ENCODE assay signal across 17 mouse cellular contexts in the genomic region with DNA sequence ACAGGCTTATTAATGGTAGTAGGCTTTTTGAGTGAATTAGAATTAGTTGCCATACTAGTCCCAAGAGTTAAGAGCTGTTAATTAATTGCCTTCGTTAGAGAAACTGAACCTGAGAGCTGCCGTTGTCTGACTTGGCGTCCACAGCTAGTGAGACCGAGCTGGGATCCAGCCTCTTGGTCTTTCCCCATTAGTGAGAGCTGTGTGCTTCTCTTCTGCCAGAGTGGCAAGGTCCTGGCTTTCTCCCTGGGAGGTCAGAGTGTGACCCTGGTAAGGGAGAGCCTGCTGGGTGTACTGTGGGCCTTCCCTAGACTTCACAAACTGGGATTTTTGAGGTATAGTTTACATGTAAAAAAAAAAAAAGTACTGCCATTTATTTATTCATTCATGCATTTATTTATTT. TPM values are rescaled to one million over a fixed set of nuclear protein-coding genes. Genes with fewer than 3 reads are reported as not detected.
A peak's percentile ranks its signal among the peaks of the same experiment; 100 is the strongest.
DNase-seq lines count a peak whose midpoint lies in the region; ATAC-seq lines count a peak whose summit lies in the region.
"Had no signal": no experiment of that assay in that cellular context is flagged by ENCODE, and none has a peak within 500 bp of the region (broad histone marks: within the 10 kb centered on the region; RNA-seq: fewer than 3 reads in every experiment).

No protein-coding gene starts in this region.

- no peak overlapping the region for H3K4me2 ChIP-seq in forebrain, embryonic 14.5 days (ENCODE audit: low read length)
- H3K4me2 ChIP-seq in kidney, embryonic 16.5 days (replicated peaks; ENCODE audit: low read depth, low read length), result no peak overlapping the region
- H3K4me2 ChIP-seq in neural tube, embryonic 11.5 days (ENCODE audit: low read depth), result no peak overlapping the region
- H3K4me2 ChIP-seq in neural tube, embryonic 15.5 days, result no peak overlapping the region
- no peak overlapping the region for H3K4me2 ChIP-seq in liver, embryonic 16.5 days (ENCODE audit: low read depth, low read length)
- H3K4me2 ChIP-seq: embryonic facial prominence, embryonic 12.5 days; heart, embryonic 15.5 days; hindbrain, embryonic 14.5 days; midbrain, embryonic 13.5 days had no signal

- DNase-seq in forebrain, embryonic 10.5 days (ENCODE audit: extremely low spot score, low spot score), result no peak
- no peak for DNase-seq in forebrain, embryonic 14.5 days (ENCODE audit: low spot score)
- DNase-seq in kidney, postnatal 4 days, result no peak
- no peak for DNase-seq in neural tube, embryonic 11.5 days (ENCODE audit: low spot score)
- no peak for DNase-seq in cerebellum, postnatal 36 days
- DNase-seq: cerebellum, adult 11 months; gastrocnemius, postnatal 36 days; layer of hippocampus, postnatal 36 days; left cerebral cortex, postnatal 4 days had no signal

- H3K4me3 ChIP-seq in forebrain, embryonic 10.5 days, result no peak overlapping the region
- H3K4me3 ChIP-seq in forebrain, embryonic 14.5 days (ENCODE audit: low read depth, low read length), result no peak overlapping the region
- H3K4me3 ChIP-seq in kidney, embryonic 16.5 days (ENCODE audit: low read length), result no peak overlapping the region
- H3K4me3 ChIP-seq in neural tube, embryonic 11.5 days (ENCODE audit: low read depth, low read length), result no peak overlapping the region
- no peak overlapping the region for H3K4me3 ChIP-seq in neural tube, embryonic 15.5 days (replicated peaks)
- H3K4me3 ChIP-seq in liver, embryonic 16.5 days (ENCODE audit: low read depth, low read length), result no peak overlapping the region
- H3K4me3 ChIP-seq: embryonic facial prominence, embryonic 12.5 days; heart, embryonic 15.5 days; midbrain, embryonic 13.5 days had no signal

- no peak overlapping the region for H3K9ac ChIP-seq in forebrain, embryonic 14.5 days (ENCODE audit: low read length)
- H3K9ac ChIP-seq in kidney, embryonic 16.5 days (replicated peaks; ENCODE audit: low read length), result peak overlapping the region; percentile 29; the same call in 1 of the 2 replicates
- H3K9ac ChIP-seq in neural tube, embryonic 11.5 days (ENCODE audit: low read length), result no peak overlapping the region
- no peak overlapping the region for H3K9ac ChIP-seq in neural tube, embryonic 15.5 days (replicated peaks)
- no peak overlapping the region for H3K9ac ChIP-seq in liver, embryonic 16.5 days (ENCODE audit: low read depth, low read length)
- H3K9ac ChIP-seq: embryonic facial prominence, embryonic 12.5 days; heart, embryonic 15.5 days; hindbrain, embryonic 14.5 days; midbrain, embryonic 13.5 days had no signal

- peaks cover 49% of the 10 kb centered on the region for H3K4me1 ChIP-seq in forebrain, embryonic 10.5 days
- H3K4me1 ChIP-seq in forebrain, embryonic 14.5 days (ENCODE audit: control insufficient read depth, insufficient read depth, low read length), result peaks cover 5% of the 10 kb centered on the region; the same call in 1 of the 2 replicates
- peaks cover 71% of the 10 kb centered on the region for H3K4me1 ChIP-seq in kidney, embryonic 16.5 days (ENCODE audit: insufficient read depth, low read length)
- peaks cover 6% of the 10 kb centered on the region; the same call in 1 of the 2 replicates for H3K4me1 ChIP-seq in neural tube, embryonic 11.5 days (ENCODE audit: control insufficient read depth, insufficient read depth, low read length)
- H3K4me1 ChIP-seq in neural tube, embryonic 15.5 days, result peaks cover 38% of the 10 kb centered on the region
- H3K4me1 ChIP-seq in liver, embryonic 16.5 days (ENCODE audit: control insufficient read depth, low read depth, low read length), result peaks cover 27% of the 10 kb centered on the region

- H3K27me3 ChIP-seq in forebrain, embryonic 10.5 days (ENCODE audit: poor library complexity, severe bottlenecking), result no peaks in the 10 kb centered on the region
- no peaks in the 10 kb centered on the region for H3K27me3 ChIP-seq in forebrain, embryonic 14.5 days (replicated peaks; ENCODE audit: control insufficient read depth, insufficient read depth, low read length)
- H3K27me3 ChIP-seq in kidney, embryonic 16.5 days (ENCODE audit: insufficient read depth, low read length), result no peaks in the 10 kb centered on the region
- no peaks in the 10 kb centered on the region for H3K27me3 ChIP-seq in neural tube, embryonic 11.5 days (ENCODE audit: control insufficient read depth, insufficient read depth, low read length)
- H3K27me3 ChIP-seq in neural tube, embryonic 15.5 days (replicated peaks), result no peaks in the 10 kb centered on the region
- H3K27me3 ChIP-seq in liver, embryonic 16.5 days (ENCODE audit: control insufficient read depth, insufficient read depth, low read depth, low read length), result no peaks in the 10 kb centered on the region
- H3K27me3 ChIP-seq: embryonic facial prominence, embryonic 12.5 days; heart, embryonic 15.5 days; midbrain, embryonic 13.5 days had no signal

- H3K9me3 ChIP-seq in forebrain, embryonic 10.5 days, result no peaks in the 10 kb centered on the region
- H3K9me3 ChIP-seq in forebrain, embryonic 14.5 days (replicated peaks; ENCODE audit: control insufficient read depth, low read length), result no peaks in the 10 kb centered on the region
- no peaks in the 10 kb centered on the region for H3K9me3 ChIP-seq in kidney, embryonic 16.5 days (ENCODE audit: low read length)
- no peaks in the 10 kb centered on the region for H3K9me3 ChIP-seq in neural tube, embryonic 11.5 days (ENCODE audit: control insufficient read depth, low read length)
- H3K9me3 ChIP-seq in neural tube, embryonic 15.5 days (replicated peaks), result no peaks in the 10 kb centered on the region
- H3K9me3 ChIP-seq in liver, embryonic 16.5 days (replicated peaks; ENCODE audit: control insufficient read depth, low read length), result no peaks in the 10 kb centered on the region
- H3K9me3 ChIP-seq: embryonic facial prominence, embryonic 12.5 days; heart, embryonic 15.5 days; midbrain, embryonic 13.5 days had no signal

- 0 out of 2 replicates have a peak overlapping the region, but pooled peaks have one; percentile 57 for H3K27ac ChIP-seq in forebrain, embryonic 10.5 days
- H3K27ac ChIP-seq in forebrain, embryonic 14.5 days (ENCODE audit: low read depth, low read length), result no peak overlapping the region
- peak overlapping the region; percentile 79 for H3K27ac ChIP-seq in kidney, embryonic 16.5 days (ENCODE audit: low read length)
- H3K27ac ChIP-seq in neural tube, embryonic 11.5 days (ENCODE audit: low read depth, low read length), result 0 out of 2 replicates have a peak overlapping the region, but pooled peaks have one; percentile 27
- H3K27ac ChIP-seq in neural tube, embryonic 15.5 days (replicated peaks), result no peak overlapping the region
- peak overlapping the region; percentile 75; the same call in 1 of the 2 replicates for H3K27ac ChIP-seq in liver, embryonic 16.5 days (ENCODE audit: low read length)
- H3K27ac ChIP-seq: embryonic facial prominence, embryonic 12.5 days; hindbrain, embryonic 14.5 days; midbrain, embryonic 13.5 days had no signal

- ATAC-seq in forebrain, embryonic 14.5 days, result no peak
- ATAC-seq in kidney, embryonic 16.5 days (ENCODE audit: low FRiP score, low TSS enrichment), result no peak
- no peak for ATAC-seq in neural tube, embryonic 11.5 days (ENCODE audit: insufficient read depth, low FRiP score, low TSS enrichment)
- no peak for ATAC-seq in neural tube, embryonic 15.5 days (ENCODE audit: low FRiP score)
- ATAC-seq in liver, embryonic 16.5 days (ENCODE audit: low read depth), result no peak
- ATAC-seq: intestine, postnatal 0 days; midbrain, embryonic 13.5 days had no signal

- 84% methylated on average over 4 of the region's 4 CpGs for WGBS in forebrain, embryonic 10.5 days
- 44% methylated on average over 4 of the region's 4 CpGs for WGBS in forebrain, embryonic 14.5 days
- WGBS in kidney, embryonic 16.5 days, result 81% methylated on average over 4 of the region's 4 CpGs
- WGBS in neural tube, embryonic 11.5 days, result 90% methylated on average over 4 of the region's 4 CpGs
- 64% methylated on average over 4 of the region's 4 CpGs for WGBS in neural tube, embryonic 15.5 days
- WGBS in liver, embryonic 16.5 days (ENCODE audit: insufficient replicate concordance), result 75% methylated on average over 4 of the region's 4 CpGs

- H3K36me3 ChIP-seq in forebrain, embryonic 10.5 days (replicated peaks), result peaks cover 58% of the 10 kb centered on the region
- H3K36me3 ChIP-seq in forebrain, embryonic 14.5 days (ENCODE audit: control insufficient read depth, insufficient read depth, low read length), result peaks cover 42% of the 10 kb centered on the region
- peaks cover 11% of the 10 kb centered on the region for H3K36me3 ChIP-seq in kidney, embryonic 16.5 days (ENCODE audit: insufficient read depth, low read length)
- peaks cover 6% of the 10 kb centered on the region for H3K36me3 ChIP-seq in neural tube, embryonic 11.5 days (ENCODE audit: control insufficient read depth, insufficient read depth, low read length)
- peaks cover 27% of the 10 kb centered on the region for H3K36me3 ChIP-seq in neural tube, embryonic 15.5 days
- peaks cover 7% of the 10 kb centered on the region; the same call in 1 of the 2 replicates for H3K36me3 ChIP-seq in liver, embryonic 16.5 days (ENCODE audit: control insufficient read depth, insufficient read depth)

RNA-seq across cellular contexts. Expression of a gene that starts 4.7 kb away (rescaled TPM):
- polyA plus RNA-seq in forebrain, embryonic 10.5 days (2016; fragmentation: Nextera tagmentation; extraction: Ambion mirVana), result 64.9 and 66.1 TPM in 2 replicates
- polyA plus RNA-seq in forebrain, embryonic 14.5 days (2014; fragmentation: Nextera tagmentation; extraction: Ambion mirVana), result 29.2 and 41.2 TPM in 2 replicates
- polyA plus RNA-seq in kidney, embryonic 16.5 days (2015; fragmentation: Nextera tagmentation; extraction: Ambion mirVana), result 44.3 and 48.8 TPM in 2 replicates
- polyA plus RNA-seq in neural tube, embryonic 11.5 days (2014; fragmentation: Nextera tagmentation; extraction: Ambion mirVana), result 38.6 and 42.6 TPM in 2 replicates
- 35.7 and 37.6 TPM in 2 replicates for polyA plus RNA-seq in neural tube, embryonic 15.5 days (2015; fragmentation: Nextera tagmentation; extraction: Ambion mirVana)
- polyA plus RNA-seq in liver, embryonic 16.5 days (2015; fragmentation: Nextera tagmentation; extraction: Ambion mirVana), result 14.1 and 14.8 TPM in 2 replicates

RNA-seq across cellular contexts. Expression of a gene that starts 10.5 kb away (rescaled TPM):
- 1,454 and 1,463 TPM in 2 replicates for polyA plus RNA-seq in forebrain, embryonic 10.5 days (2016; fragmentation: Nextera tagmentation; extraction: Ambion mirVana)
- 1,112 and 1,434 TPM in 2 replicates for polyA plus RNA-seq in forebrain, embryonic 14.5 days (2014; fragmentation: Nextera tagmentation; extraction: Ambion mirVana)
- polyA plus RNA-seq in kidney, embryonic 16.5 days (2015; fragmentation: Nextera tagmentation; extraction: Ambion mirVana), result 1,527 and 1,553 TPM in 2 replicates
- 1,266 and 1,290 TPM in 2 replicates for polyA plus RNA-seq in neural tube, embryonic 11.5 days (2014; fragmentation: Nextera tagmentation; extraction: Ambion mirVana)
- 785 and 1,036 TPM in 2 replicates for polyA plus RNA-seq in neural tube, embryonic 15.5 days (2015; fragmentation: Nextera tagmentation; extraction: Ambion mirVana)
- polyA plus RNA-seq in liver, embryonic 16.5 days (2015; fragmentation: Nextera tagmentation; extraction: Ambion mirVana), result 919 and 997 TPM in 2 replicates

Comparison
In these comparisons a context has a peak if more than half of its experiments do, and no peak if none do; other contexts are left out.
1. H3K27ac ChIP-seq: peak in forebrain, embryonic 10.5 days (single experiment), kidney, embryonic 16.5 days (single experiment), neural tube, embryonic 11.5 days (single experiment) and liver, embryonic 16.5 days (single experiment); none in forebrain, embryonic 14.5 days (single experiment) and neural tube, embryonic 15.5 days (single experiment).